Mouse (Mus musculus) limb, embryonic 13.5 days (tissue): ENCODE results near the gene Fcgr4. TPM values are rescaled to one million over a fixed set of nuclear protein-coding genes. Genes with fewer than 3 reads are reported as not detected.
A peak's percentile ranks its signal among the peaks of the same experiment; 100 is the strongest.

Experiments used
- ATAC-seq: fragments of 200-750 bp; cut with Nextera tagmentation; 2 replicates; pipeline ENCODE4 v1.8.0; 2017; ENCODE audit warnings: low read depth, moderate number of reproducible peaks, moderate TSS enrichment; ENCODE audit not compliant: low FRiP score
- H3K27ac ChIP-seq: fragments of 300-500 bp; sonication (generic); 2 replicates; pipeline ENCODE4 v1.5.1; 2015; ENCODE audit warnings: inconsistent platforms, mild to moderate bottlenecking, moderate library complexity
- H3K27me3 ChIP-seq: fragments of 300-500 bp; sonication (generic); 2 replicates; pipeline ENCODE4 v1.6.1; 2015; ENCODE audit warnings: mild to moderate bottlenecking, inconsistent platforms
- H3K36me3 ChIP-seq: fragments of 300-500 bp; sonication (generic); 2 replicates; pipeline ENCODE4 v1.6.1; 2015; ENCODE audit warnings: inconsistent platforms, mild to moderate bottlenecking, moderate library complexity
- H3K4me1 ChIP-seq: fragments of 300-500 bp; sonication (generic); 2 replicates; pipeline ENCODE4 v1.6.1; 2015; ENCODE audit warnings: inconsistent platforms
- H3K4me2 ChIP-seq: fragments of 300-500 bp; sonication (generic); replicated peaks from 2 replicates; pipeline ENCODE4 v1.6.1; 2015; ENCODE audit warnings: inconsistent platforms, mild to moderate bottlenecking, moderate library complexity
- H3K4me3 ChIP-seq: fragments of 300-500 bp; sonication (generic); 2 replicates; pipeline ENCODE4 v1.5.1; 2015; ENCODE audit warnings: moderate library complexity, mild to moderate bottlenecking, inconsistent platforms
- H3K9ac ChIP-seq: fragments of 300-500 bp; sonication (generic); 2 replicates; pipeline ENCODE4 v1.6.1; 2015; ENCODE audit warnings: mild to moderate bottlenecking, inconsistent platforms
- H3K9me3 ChIP-seq: fragments of 300-500 bp; sonication (generic); 2 replicates; pipeline ENCODE4 v1.6.1; 2016; ENCODE audit warnings: inconsistent platforms
- WGBS: fragments of 180-500 bp; shearing (Covaris S2); methylation state at CpG from one replicate; pipeline ENCODE4 v1.1.7; 2015; 5-methylcytosine and 5-hydroxymethylcytosine counted together
- polyA plus RNA-seq: library from polyadenylated mRNA; unstranded; fragments of >200 nt; fragmentation: Nextera tagmentation; extraction: Ambion mirVana; gene quantifications from 2 replicates; pipeline ENCODE4 v1.2.1, GENCODE M21; 2015

Fcgr4 gene
- polyA plus RNA-seq, 1 experiment from 2014 or later = 0.64 TPM

GRCm38 (mm10) chr1:171016676-171017356 is 1.9 kb upstream of the Fcgr4 start:
- Histone ChIP-seq H3K27me3 (no peaks in the 10 kb centered on the region), H3K9me3 (peaks cover 3% of the 10 kb centered on the region; the same call in 1 of the 2 replicates), H3K36me3 (no peaks in the 10 kb centered on the region), H3K27ac (no peak overlapping the region), H3K4me1 (no peaks in the 10 kb centered on the region), H3K4me3 (no peak overlapping the region), H3K4me2 (no peak overlapping the region), H3K9ac (no peak overlapping the region)
- WGBS = 86% methylated on average over 6 of the region's 6 CpGs
- no peak for ATAC-seq

GRCm38 (mm10) chr1:171017468-171018158 is 1.1 kb upstream of the Fcgr4 start:
- Histone ChIP-seq H3K36me3 (no peaks in the 10 kb centered on the region), H3K27me3 (no peaks in the 10 kb centered on the region), H3K27ac (no peak overlapping the region), H3K9ac (no peak overlapping the region), H3K9me3 (peaks cover 3% of the 10 kb centered on the region; the same call in 1 of the 2 replicates), H3K4me1 (no peaks in the 10 kb centered on the region), H3K4me2 (no peak overlapping the region), H3K4me3 (no peak overlapping the region)
- ATAC-seq = no peak
- WGBS = 41% methylated on average over 6 of the region's 6 CpGs

- Histone ChIP-seq H3K36me3 (no peaks in the 10 kb centered on the region), H3K4me2 (no peak overlapping the region), H3K4me1 (no peaks in the 10 kb centered on the region), H3K27ac (no peak overlapping the region), H3K9me3 (peaks cover 3% of the 10 kb centered on the region; the same call in 1 of the 2 replicates), H3K9ac (no peak overlapping the region), H3K27me3 (no peaks in the 10 kb centered on the region), H3K4me3 (no peak overlapping the region)
- no peak for ATAC-seq
- WGBS = 88% methylated on average over 7 of the region's 7 CpGs
These were observed 711 bp downstream of the Fcgr4 start for GRCm38 (mm10) chr1:171019311-171019950.

GRCm38 (mm10) chr1:171031752-171032151 is 13.0 kb downstream of the Fcgr4 start:
- Histone ChIP-seq H3K4me1 (peaks cover 17% of the 10 kb centered on the region), H3K4me2 (no peak overlapping the region), H3K27ac (no peak overlapping the region), H3K9ac (no peak overlapping the region), H3K27me3 (peaks cover 65% of the 10 kb centered on the region), H3K9me3 (no peaks in the 10 kb centered on the region), H3K36me3 (no peaks in the 10 kb centered on the region), H3K4me3 (no peak overlapping the region)
- ATAC-seq = no peak
- 88% methylated on average over 3 of the region's 3 CpGs for WGBS

GRCm38 (mm10) chr1:171032691-171033090 is 14.0 kb downstream of the Fcgr4 start:
- no peak for ATAC-seq
- Histone ChIP-seq H3K27ac (no peak overlapping the region), H3K9ac (peak overlapping the region; percentile 60), H3K27me3 (peaks cover 65% of the 10 kb centered on the region), H3K4me3 (peak overlapping the region; percentile 67), H3K9me3 (no peaks in the 10 kb centered on the region), H3K4me1 (peaks cover 17% of the 10 kb centered on the region), H3K36me3 (no peaks in the 10 kb centered on the region), H3K4me2 (peak overlapping the region; percentile 91)
- 6% methylated on average over 10 of the region's 10 CpGs for WGBS

GRCm38 (mm10) chr1:171033196-171033595 is 14.5 kb downstream of the Fcgr4 start:
- Histone ChIP-seq H3K4me1 (peaks cover 17% of the 10 kb centered on the region), H3K27me3 (peaks cover 65% of the 10 kb centered on the region), H3K27ac (no peak overlapping the region), H3K4me2 (peak overlapping the region; percentile 91), H3K4me3 (peak overlapping the region; percentile 67), H3K9ac (peak overlapping the region; percentile 60), H3K9me3 (no peaks in the 10 kb centered on the region), H3K36me3 (no peaks in the 10 kb centered on the region)
- under 1% methylated on average over 16 of the region's 16 CpGs for WGBS
- no peak for ATAC-seq

- peak overlapping the region; percentile 60 for H3K9ac ChIP-seq
- H3K27ac ChIP-seq = no peak overlapping the region
- H3K27me3 ChIP-seq = peaks cover 65% of the 10 kb centered on the region
- peaks cover 17% of the 10 kb centered on the region for H3K4me1 ChIP-seq
- peak overlapping the region; percentile 91 for H3K4me2 ChIP-seq
- under 1% methylated on average over 20 of the region's 20 CpGs for WGBS
- no peaks in the 10 kb centered on the region for H3K36me3 ChIP-seq
- H3K4me3 ChIP-seq = peak overlapping the region; percentile 67
- ATAC-seq = peak; percentile 68
- H3K9me3 ChIP-seq = no peaks in the 10 kb centered on the region
These were observed 15.0 kb downstream of the Fcgr4 start for GRCm38 (mm10) chr1:171033756-171034155.

- no peaks in the 10 kb centered on the region for H3K36me3 ChIP-seq
- no peak for ATAC-seq
- peak overlapping the region; percentile 67 for H3K4me3 ChIP-seq
- no peaks in the 10 kb centered on the region for H3K9me3 ChIP-seq
- no peak overlapping the region for H3K27ac ChIP-seq
- peak overlapping the region; percentile 91 for H3K4me2 ChIP-seq
- 5% methylated on average over 11 of the region's 11 CpGs for WGBS
- peaks cover 17% of the 10 kb centered on the region for H3K4me1 ChIP-seq
- 0 out of 2 replicates have a peak overlapping the region, but pooled peaks have one; percentile 19 for H3K9ac ChIP-seq
- peaks cover 63% of the 10 kb centered on the region for H3K27me3 ChIP-seq
These were observed 15.5 kb downstream of the Fcgr4 start for GRCm38 (mm10) chr1:171034201-171034600.

GRCm38 (mm10) chr1:171035611-171036010 is 16.9 kb downstream of the Fcgr4 start:
- Histone ChIP-seq H3K9me3 (no peaks in the 10 kb centered on the region), H3K27ac (no peak overlapping the region), H3K4me2 (peak overlapping the region; percentile 91), H3K36me3 (no peaks in the 10 kb centered on the region), H3K9ac (no peak overlapping the region), H3K4me1 (peaks cover 17% of the 10 kb centered on the region), H3K27me3 (peaks cover 49% of the 10 kb centered on the region), H3K4me3 (0 out of 2 replicates have a peak overlapping the region, but pooled peaks have one; percentile 67)
- 50% methylated on average over 11 of the region's 11 CpGs for WGBS
- no peak for ATAC-seq

GRCm38 (mm10) chr1:171036550-171037324 is 18.0 kb downstream of the Fcgr4 start:
- Histone ChIP-seq H3K27ac (no peak overlapping the region), H3K9me3 (no peaks in the 10 kb centered on the region), H3K27me3 (peaks cover 38% of the 10 kb centered on the region), H3K4me1 (peaks cover 17% of the 10 kb centered on the region), H3K36me3 (no peaks in the 10 kb centered on the region), H3K4me3 (peak overlapping the region; percentile 41), H3K9ac (no peak overlapping the region), H3K4me2 (peak overlapping the region; percentile 63)
- WGBS = 2% methylated on average over 22 of the region's 22 CpGs
- peak; percentile 61; the same call in 1 of the 2 replicates for ATAC-seq

- Histone ChIP-seq H3K4me3 (peak overlapping the region; percentile 87), H3K9ac (peak overlapping the region; percentile 84), H3K9me3 (no peaks in the 10 kb centered on the region), H3K36me3 (no peaks in the 10 kb centered on the region), H3K4me1 (peaks cover 13% of the 10 kb centered on the region), H3K27me3 (peaks cover 24% of the 10 kb centered on the region), H3K27ac (peak overlapping the region; percentile 72), H3K4me2 (peak overlapping the region; percentile 63)
- peak; percentile 80 for ATAC-seq
- under 1% methylated on average over 47 of the region's 47 CpGs for WGBS
These were observed 19.4 kb downstream of the Fcgr4 start for GRCm38 (mm10) chr1:171037861-171038721.
